Mouse (Mus musculus): ENCODE measurements around the gene Kcnab2. TPM values are rescaled to one million over a fixed set of nuclear protein-coding genes. Genes with fewer than 3 reads are reported as not detected.

The Kcnab2 gene
- polyA plus RNA-seq (2012; rRNA removed): 6.8 and 7.7 TPM in 2 replicates

DNA sequence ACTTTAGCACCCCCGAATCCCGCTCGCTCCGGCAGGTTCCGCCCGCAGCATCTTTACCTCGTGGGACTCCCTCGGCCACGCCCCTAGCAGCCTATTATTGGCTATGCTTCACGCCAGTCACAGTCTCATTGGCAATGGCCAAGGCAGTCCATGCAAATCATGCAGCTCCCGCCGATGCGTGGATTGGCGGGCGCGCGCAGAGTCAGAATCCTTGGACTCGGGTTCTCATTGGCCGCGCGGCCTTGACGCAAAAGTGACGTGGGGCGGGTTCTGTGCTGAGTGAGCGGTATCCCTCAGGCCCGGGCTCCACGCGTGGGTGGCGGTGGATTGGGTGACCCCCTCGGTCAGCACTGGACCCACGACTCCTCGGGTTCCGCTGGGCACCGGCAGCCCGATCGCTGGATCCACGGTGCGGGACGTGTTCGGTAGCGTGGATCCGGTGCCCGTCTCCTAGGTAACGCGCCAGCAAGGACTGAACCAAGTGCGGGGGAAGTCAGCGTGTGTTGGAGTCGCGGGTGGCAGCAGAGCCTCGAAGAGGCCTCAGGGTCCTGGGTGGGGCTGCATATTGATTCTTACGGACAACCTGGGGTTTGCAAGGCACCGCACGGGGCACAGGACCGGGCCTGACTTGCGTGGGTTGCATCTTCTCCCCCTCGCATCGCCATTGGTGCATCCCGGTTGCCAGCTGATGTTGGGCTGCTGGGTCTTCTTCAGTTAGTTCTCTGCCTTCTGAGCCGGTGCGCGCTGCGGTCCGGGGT lies at the start of gene Kcnab2:
Gene Kcnab2, minus strand, starts transcription at position 406 of the 758 bp plus-strand sequence.

DNA sequence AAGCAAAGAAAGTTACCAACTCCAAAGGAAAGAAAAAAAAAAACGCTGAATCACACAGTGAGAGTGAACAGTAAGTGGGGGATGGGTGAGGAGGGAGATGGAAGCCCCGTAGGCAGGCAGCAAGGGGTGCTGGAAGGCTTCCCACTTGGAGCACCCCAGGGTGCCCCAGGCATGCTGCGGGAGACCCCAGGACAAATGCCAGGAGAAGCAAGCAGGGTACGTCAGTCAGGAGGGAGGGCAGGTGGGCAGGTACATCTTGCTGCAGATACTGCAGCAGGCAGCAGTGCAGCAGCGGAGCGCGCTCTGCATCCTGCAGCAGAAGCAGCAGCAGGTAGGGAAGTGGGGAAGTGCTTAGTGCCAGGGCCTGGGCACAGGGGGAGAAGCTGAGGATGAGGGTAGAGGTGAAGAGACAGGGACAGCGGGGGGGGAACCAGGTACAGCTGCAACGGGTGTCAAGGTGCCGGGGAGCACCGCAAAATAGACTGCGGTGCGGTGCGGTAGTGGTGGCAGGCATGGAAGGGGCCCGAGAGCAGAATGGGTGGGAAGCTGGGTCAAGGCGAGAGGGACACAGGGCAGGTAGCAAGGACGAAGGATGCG lies 1.1 kb downstream of the Kcnab2 start, which contains the start of gene Nphp4:
Gene Nphp4, plus strand, starts transcription at position 280 of the 597 bp plus-strand sequence.

Other genes with a start within 250 kb of the Kcnab2 start
- gene Gpr153, start 203.6 kb downstream of the Kcnab2 start, polyA plus RNA-seq (2012; rRNA removed): 17.2 and 17.6 TPM in 2 replicates
- 2.3 and 4.1 TPM in 2 replicates for gene Hes3, start 186.2 kb downstream of the Kcnab2 start, polyA plus RNA-seq (2012; rRNA removed)
- gene Icmt, start 180.6 kb downstream of the Kcnab2 start, polyA plus RNA-seq (2012; rRNA removed): 16.5 and 21.5 TPM in 2 replicates
- gene Rnf207, start 158.9 kb downstream of the Kcnab2 start, polyA plus RNA-seq (2012; rRNA removed): 7.8 and 10.3 TPM in 2 replicates
- 900 and 1,298 TPM in 2 replicates for gene Rpl22, start 152.1 kb downstream of the Kcnab2 start, polyA plus RNA-seq (2012; rRNA removed)
- 1.3 and 1.5 TPM in 2 replicates for gene Chd5, start 139.2 kb downstream of the Kcnab2 start, polyA plus RNA-seq (2012; rRNA removed)
- 6.7 and 7.7 TPM in 2 replicates for gene Nphp4, start 1.2 kb downstream of the Kcnab2 start, polyA plus RNA-seq (2012; rRNA removed)